Mouse (Mus musculus): ENCODE measurements around the gene Ift27.

Gene Ift27

GRCm38 (mm10) chr15:78119248-78119647 lies 54.7 kb downstream of the Ift27 start:
- in situ Hi-C loops (cut with MboI; ENCODE audit: low pct_unique_long_range_greater_than_20kb in 1 of 2, low sequenced_read_pairs in 2 of 2, unreplicated experiment in 1 of 2), result loop anchor here in 1 of 2 experiments (25.0 kb wide), 1 partner anchor 382 kb away; the partner anchor contains the start of gene Apol9b

DNA sequence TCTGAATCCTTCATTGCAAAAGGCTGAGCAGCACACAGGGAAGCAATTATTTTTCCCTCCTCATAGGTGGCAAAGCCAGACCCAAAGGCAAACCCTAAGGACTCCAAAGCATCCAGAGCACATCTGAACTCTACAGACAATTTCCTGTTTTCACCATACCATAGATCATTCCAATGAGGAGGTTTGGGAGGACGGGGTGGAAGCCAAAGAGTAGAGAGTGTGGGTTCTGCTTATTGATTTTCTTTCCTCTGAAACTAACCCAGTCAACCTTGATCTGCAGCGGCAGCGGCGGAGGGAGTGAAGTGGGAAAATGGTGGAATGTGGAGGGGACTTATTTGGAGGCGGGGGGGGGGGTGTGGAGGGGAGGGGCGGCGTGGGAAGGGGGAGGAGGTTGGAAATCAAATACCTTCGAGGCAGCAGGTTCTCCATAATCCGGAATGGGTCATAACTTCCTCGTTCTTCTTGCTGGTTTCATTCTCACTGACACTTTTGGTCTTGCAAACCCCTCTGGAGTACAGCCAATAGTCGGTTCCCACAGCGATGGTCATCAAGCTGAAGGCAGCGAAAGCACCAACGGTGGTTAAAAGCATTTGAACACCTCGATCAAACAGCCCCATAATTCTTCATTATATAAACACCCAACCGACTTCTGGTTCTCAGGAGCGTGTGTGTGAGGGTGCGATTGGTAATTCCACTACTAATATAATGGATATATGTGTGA lies 55.5 kb downstream of the Ift27 start:
- in situ Hi-C loops (cut with MboI; ENCODE audit: low pct_unique_long_range_greater_than_20kb in 1 of 2, low sequenced_read_pairs in 2 of 2, unreplicated experiment in 1 of 2), result loop anchor here in 1 of 2 experiments (25.0 kb wide), 1 partner anchor 381 kb away; the partner anchor contains the start of gene Apol9b

DNA sequence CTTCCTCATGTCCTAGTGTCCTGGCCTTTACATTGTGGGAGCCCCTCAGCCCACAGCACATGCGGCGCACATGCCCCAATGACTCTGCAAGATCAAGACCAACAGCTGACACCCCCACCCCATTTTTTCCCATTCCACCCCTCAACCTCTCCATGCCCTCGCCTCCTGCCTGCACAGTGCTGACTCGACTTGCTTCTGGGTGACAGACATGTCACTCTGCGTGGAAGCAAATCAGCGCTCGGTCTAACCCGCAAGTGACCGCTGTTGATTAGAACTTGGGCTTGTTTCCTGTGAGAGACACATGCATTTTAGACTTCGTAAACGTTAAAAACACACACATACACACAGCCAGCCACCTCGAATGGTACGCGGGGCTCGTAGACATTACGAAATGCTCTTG lies 56.2 kb downstream of the Ift27 start:
- in situ Hi-C loops (cut with MboI; ENCODE audit: low pct_unique_long_range_greater_than_20kb in 1 of 2, low sequenced_read_pairs in 2 of 2, unreplicated experiment in 1 of 2), result loop anchor here in 1 of 2 experiments (25.0 kb wide), 1 partner anchor 380 kb away; the partner anchor contains the start of gene Apol9b

- in situ Hi-C loops (cut with MboI; ENCODE audit: low pct_unique_long_range_greater_than_20kb in 1 of 2, low sequenced_read_pairs in 2 of 2, unreplicated experiment in 1 of 2), result loop anchor here in 1 of 2 experiments (25.0 kb wide), 1 partner anchor 380 kb away; the partner anchor contains the start of gene Apol9b
These were observed 57.0 kb downstream of the Ift27 start for GRCm38 (mm10) chr15:78116936-78117335.

GRCm38 (mm10) chr15:78116244-78116643 lies 57.7 kb downstream of the Ift27 start:
- in situ Hi-C loops (cut with MboI; ENCODE audit: low pct_unique_long_range_greater_than_20kb in 1 of 2, low sequenced_read_pairs in 2 of 2, unreplicated experiment in 1 of 2), result loop anchor here in 1 of 2 experiments (25.0 kb wide), 1 partner anchor 379 kb away; the partner anchor contains the start of gene Apol9b

Measured in mouse embryonic stem cell (cell line).